Mouse (Mus musculus) lung, postnatal 10 days (tissue): ENCODE results near the gene Slc38a4.

ENCODE experiments used
- DNase-seq: peaks from one replicate; pipeline ENCODE4 v3.0.0; 2021

The Slc38a4 gene

GRCm38 (mm10) chr15:96966326-96966725 is 89.4 kb downstream of the Slc38a4 start:
- no peak for DNase-seq

- DNase-seq = no peak
Observed at GRCm38 (mm10) chr15:96963735-96964134, 92.0 kb downstream of the Slc38a4 start.

- no peak for DNase-seq
Observed at GRCm38 (mm10) chr15:96963318-96963717, 92.4 kb downstream of the Slc38a4 start.

GRCm38 (mm10) chr15:96960343-96960742 is 95.4 kb downstream of the Slc38a4 start:
- no peak for DNase-seq

- no peak for DNase-seq
Observed at GRCm38 (mm10) chr15:96959247-96959646, 96.5 kb downstream of the Slc38a4 start.

GRCm38 (mm10) chr15:96956699-96957098 is 99.1 kb downstream of the Slc38a4 start:
- no peak for DNase-seq

GRCm38 (mm10) chr15:96954389-96954788 is 101.4 kb downstream of the Slc38a4 start:
- no peak for DNase-seq

- DNase-seq = no peak
Observed at GRCm38 (mm10) chr15:96953938-96954238, 101.9 kb downstream of the Slc38a4 start.

GRCm38 (mm10) chr15:96953112-96953937 is 102.4 kb downstream of the Slc38a4 start:
- DNase-seq = peak; percentile 80

- DNase-seq = no peak
Observed at GRCm38 (mm10) chr15:96952488-96952887, 103.3 kb downstream of the Slc38a4 start.

GRCm38 (mm10) chr15:96951783-96952182 is 104.0 kb downstream of the Slc38a4 start:
- DNase-seq = peak; percentile 33

- peak; percentile 57 for DNase-seq
Observed at GRCm38 (mm10) chr15:96948471-96948870, 107.3 kb downstream of the Slc38a4 start.
